Mouse (Mus musculus): ENCODE measurements around the gene Zbtb16. TPM values are rescaled to one million over a fixed set of nuclear protein-coding genes. Genes with fewer than 3 reads are reported as not detected.
A peak's percentile ranks its signal among the peaks of the same experiment; 100 is the strongest.

Zbtb16 gene
- polyA plus RNA-seq, 1 experiment from 2014 or later, result 6.0 TPM

DNA sequence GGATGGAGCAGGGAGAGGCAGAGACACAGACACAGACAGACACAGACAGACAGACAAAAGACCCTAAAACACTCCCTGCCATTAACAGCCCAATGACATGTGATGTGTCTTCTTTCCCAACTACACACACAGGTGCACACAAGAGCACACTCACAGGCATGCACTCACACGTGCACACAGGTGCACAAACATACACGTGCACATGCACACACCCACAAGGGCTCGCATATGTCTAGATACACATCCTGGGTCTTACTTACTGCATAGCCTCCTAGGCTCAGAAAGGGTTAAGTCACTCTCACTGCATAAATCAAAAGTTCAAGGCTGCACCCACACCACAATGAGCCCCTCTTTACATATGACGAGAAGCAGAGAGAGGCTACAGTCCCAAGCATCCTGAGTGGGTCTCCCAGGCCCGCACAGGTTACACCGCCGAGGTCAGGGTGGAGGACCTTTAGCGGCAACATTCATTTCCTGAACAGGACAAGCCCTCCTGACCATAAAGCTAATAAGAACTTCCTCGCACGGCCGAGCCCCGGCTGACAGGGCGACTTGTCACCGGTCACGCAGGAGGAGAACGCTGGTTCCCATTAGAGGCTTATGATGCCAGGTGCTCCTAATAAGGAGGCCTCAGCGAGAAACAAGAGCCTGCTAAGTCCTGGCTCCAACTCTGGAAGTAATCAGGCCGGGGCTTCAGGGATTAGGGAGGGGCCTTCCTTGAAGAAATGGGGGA, 13.3 kb downstream of the Zbtb16 start:
- Histone ChIP-seq H3K4me1 (ENCODE audit: control insufficient read depth, insufficient read depth, low read length) (peaks cover 11% of the 10 kb centered on the region; the same call in 1 of the 2 replicates), H3K36me3 (ENCODE audit: control insufficient read depth, insufficient read depth, low read length) (no peaks in the 10 kb centered on the region), H3K9me3 (ENCODE audit: control insufficient read depth, low read length) (no peaks in the 10 kb centered on the region), H3K27ac (replicated peaks; ENCODE audit: low read depth, low read length) (no peak overlapping the region), H3K4me2 (ENCODE audit: low read length) (no peak overlapping the region), H3K9ac (replicated peaks; ENCODE audit: low read length) (no peak overlapping the region), H3K4me3 (replicated peaks; ENCODE audit: low read depth, low read length) (no peak overlapping the region), H3K27me3 (ENCODE audit: control insufficient read depth, insufficient read depth, low read length) (no peaks in the 10 kb centered on the region)
- DNase-seq, result peak; percentile 35
- WGBS, result 29% methylated on average over 18 of the region's 18 CpGs
- ATAC-seq (ENCODE audit: low FRiP score, low TSS enrichment), result no peak

DNA sequence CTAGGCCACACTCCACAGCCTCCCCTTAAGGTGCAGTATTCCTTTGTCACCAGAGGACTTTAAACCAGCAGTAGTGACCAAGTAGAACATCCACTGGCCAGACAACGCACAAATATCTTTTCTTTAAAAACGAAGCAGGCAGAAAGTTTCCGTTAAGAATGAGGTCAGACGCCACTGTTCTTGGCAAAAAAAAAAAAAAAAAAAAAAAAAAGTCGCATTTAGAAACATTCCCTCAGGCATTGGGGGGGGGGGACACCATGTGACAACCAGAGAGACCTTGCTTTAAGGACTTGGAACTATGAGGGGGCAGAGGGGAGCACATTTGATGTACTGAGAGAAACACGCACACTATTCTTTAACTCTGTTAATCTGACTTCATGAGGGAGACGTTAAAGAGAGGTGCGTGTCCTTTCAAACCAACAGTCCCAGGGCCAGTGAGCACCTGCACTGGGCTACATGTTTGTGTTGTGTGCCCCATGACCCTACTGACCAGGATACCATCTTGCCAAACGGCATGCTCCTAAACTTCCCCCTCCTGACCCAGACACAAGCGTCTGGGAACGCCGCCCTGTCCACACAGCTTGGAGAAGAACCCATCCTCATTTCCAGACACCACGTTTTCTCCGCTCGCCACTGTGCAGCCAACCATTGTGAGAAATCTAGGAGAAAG, 14.0 kb downstream of the Zbtb16 start:
- H3K4me2 ChIP-seq (ENCODE audit: low read length), result no peak overlapping the region
- H3K27ac ChIP-seq (replicated peaks; ENCODE audit: low read depth, low read length), result no peak overlapping the region
- no peaks in the 10 kb centered on the region for H3K27me3 ChIP-seq (ENCODE audit: control insufficient read depth, insufficient read depth, low read length)
- no peaks in the 10 kb centered on the region for H3K9me3 ChIP-seq (ENCODE audit: control insufficient read depth, low read length)
- no peak for DNase-seq
- no peaks in the 10 kb centered on the region for H3K36me3 ChIP-seq (ENCODE audit: control insufficient read depth, insufficient read depth, low read length)
- H3K9ac ChIP-seq (replicated peaks; ENCODE audit: low read length), result no peak overlapping the region
- no peak overlapping the region for H3K4me3 ChIP-seq (replicated peaks; ENCODE audit: low read depth, low read length)
- 68% methylated on average over 15 of the region's 15 CpGs for WGBS
- ATAC-seq (ENCODE audit: low FRiP score, low TSS enrichment), result no peak
- peaks cover 11% of the 10 kb centered on the region; the same call in 1 of the 2 replicates for H3K4me1 ChIP-seq (ENCODE audit: control insufficient read depth, insufficient read depth, low read length)

- Histone ChIP-seq H3K9ac (replicated peaks; ENCODE audit: low read length) (no peak overlapping the region), H3K4me1 (ENCODE audit: control insufficient read depth, insufficient read depth, low read length) (peaks cover 11% of the 10 kb centered on the region; the same call in 1 of the 2 replicates), H3K4me2 (ENCODE audit: low read length) (no peak overlapping the region), H3K27ac (replicated peaks; ENCODE audit: low read depth, low read length) (no peak overlapping the region), H3K4me3 (replicated peaks; ENCODE audit: low read depth, low read length) (no peak overlapping the region), H3K9me3 (ENCODE audit: control insufficient read depth, low read length) (no peaks in the 10 kb centered on the region), H3K36me3 (ENCODE audit: control insufficient read depth, insufficient read depth, low read length) (no peaks in the 10 kb centered on the region), H3K27me3 (ENCODE audit: control insufficient read depth, insufficient read depth, low read length) (no peaks in the 10 kb centered on the region)
- no peak for ATAC-seq (ENCODE audit: low FRiP score, low TSS enrichment)
- no peak for DNase-seq
- WGBS, result 88% methylated on average over 9 of the region's 9 CpGs
These were observed 14.6 kb downstream of the Zbtb16 start for GRCm38 (mm10) chr9:48821431-48821830.

- WGBS, result 32% methylated on average over 3 of the region's 3 CpGs
These were observed 15.2 kb downstream of the Zbtb16 start for GRCm38 (mm10) chr9:48820791-48821190.

GRCm38 (mm10) chr9:48819695-48820094, 16.3 kb downstream of the Zbtb16 start:
- Histone ChIP-seq H3K4me3 (replicated peaks; ENCODE audit: low read depth, low read length) (no peak overlapping the region), H3K4me2 (ENCODE audit: low read length) (no peak overlapping the region), H3K9ac (replicated peaks; ENCODE audit: low read length) (no peak overlapping the region), H3K27ac (replicated peaks; ENCODE audit: low read depth, low read length) (no peak overlapping the region), H3K36me3 (ENCODE audit: control insufficient read depth, insufficient read depth, low read length) (no peaks in the 10 kb centered on the region), H3K4me1 (ENCODE audit: control insufficient read depth, insufficient read depth, low read length) (peaks cover 11% of the 10 kb centered on the region; the same call in 1 of the 2 replicates), H3K9me3 (ENCODE audit: control insufficient read depth, low read length) (no peaks in the 10 kb centered on the region), H3K27me3 (ENCODE audit: control insufficient read depth, insufficient read depth, low read length) (no peaks in the 10 kb centered on the region)
- ATAC-seq (ENCODE audit: low FRiP score, low TSS enrichment) (no peak), DNase-seq (no peak)
- WGBS, result 91% methylated on average over 10 of the region's 10 CpGs

More at GRCm38 (mm10) chr9:48820791-48821190, 15.2 kb downstream of the Zbtb16 start:
- DNase-seq (no peak), ATAC-seq (ENCODE audit: low FRiP score, low TSS enrichment) (no peak)
- no peaks in the 10 kb centered on the region for H3K27me3 ChIP-seq (ENCODE audit: control insufficient read depth, insufficient read depth, low read length)
- no peak overlapping the region for H3K9ac ChIP-seq (replicated peaks; ENCODE audit: low read length)
- H3K27ac ChIP-seq (replicated peaks; ENCODE audit: low read depth, low read length), result no peak overlapping the region
- H3K36me3 ChIP-seq (ENCODE audit: control insufficient read depth, insufficient read depth, low read length), result no peaks in the 10 kb centered on the region
- no peak overlapping the region for H3K4me3 ChIP-seq (replicated peaks; ENCODE audit: low read depth, low read length)
- H3K4me2 ChIP-seq (ENCODE audit: low read length), result no peak overlapping the region
- H3K9me3 ChIP-seq (ENCODE audit: control insufficient read depth, low read length), result no peaks in the 10 kb centered on the region
- H3K4me1 ChIP-seq (ENCODE audit: control insufficient read depth, insufficient read depth, low read length), result peaks cover 11% of the 10 kb centered on the region; the same call in 1 of the 2 replicates

DNA sequence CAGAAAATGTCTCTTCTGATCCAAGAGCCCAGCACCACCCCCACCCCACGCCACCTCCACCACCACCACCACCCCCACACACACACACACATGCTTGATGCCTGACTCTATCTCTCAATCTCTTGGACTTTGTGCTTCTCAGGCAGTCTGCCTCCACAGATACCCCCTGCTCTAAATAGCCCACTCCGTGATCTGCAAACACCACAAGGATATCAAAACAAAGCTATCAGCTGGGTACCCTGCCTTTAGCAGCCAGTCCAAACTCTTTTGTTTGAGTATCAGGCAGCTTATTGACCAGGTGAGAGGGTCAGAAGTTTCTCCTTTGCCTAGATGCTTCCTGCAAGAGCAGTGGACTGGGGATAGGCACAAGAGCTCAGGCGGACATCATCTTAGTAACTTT, 16.9 kb downstream of the Zbtb16 start:
- Histone ChIP-seq H3K9ac (replicated peaks; ENCODE audit: low read length) (no peak overlapping the region), H3K9me3 (ENCODE audit: control insufficient read depth, low read length) (no peaks in the 10 kb centered on the region), H3K4me3 (replicated peaks; ENCODE audit: low read depth, low read length) (no peak overlapping the region), H3K27me3 (ENCODE audit: control insufficient read depth, insufficient read depth, low read length) (no peaks in the 10 kb centered on the region), H3K4me2 (ENCODE audit: low read length) (no peak overlapping the region), H3K27ac (replicated peaks; ENCODE audit: low read depth, low read length) (no peak overlapping the region), H3K4me1 (ENCODE audit: control insufficient read depth, insufficient read depth, low read length) (0 out of 2 replicates have a peak, but pooled peaks cover 11% of the 10 kb centered on the region), H3K36me3 (ENCODE audit: control insufficient read depth, insufficient read depth, low read length) (no peaks in the 10 kb centered on the region)
- WGBS, result 85% methylated on average over 3 of the region's 3 CpGs
- ATAC-seq (ENCODE audit: low FRiP score, low TSS enrichment) (no peak), DNase-seq (no peak)

- no peaks in the 10 kb centered on the region for H3K9me3 ChIP-seq (ENCODE audit: control insufficient read depth, low read length)
- WGBS, result 85% methylated on average over 4 of the region's 4 CpGs
- H3K36me3 ChIP-seq (ENCODE audit: control insufficient read depth, insufficient read depth, low read length), result no peaks in the 10 kb centered on the region
- no peak overlapping the region for H3K9ac ChIP-seq (replicated peaks; ENCODE audit: low read length)
- H3K4me1 ChIP-seq (ENCODE audit: control insufficient read depth, insufficient read depth, low read length), result 0 out of 2 replicates have a peak, but pooled peaks cover 4% of the 10 kb centered on the region
- H3K27me3 ChIP-seq (ENCODE audit: control insufficient read depth, insufficient read depth, low read length), result no peaks in the 10 kb centered on the region
- no peak overlapping the region for H3K27ac ChIP-seq (replicated peaks; ENCODE audit: low read depth, low read length)
- ATAC-seq (ENCODE audit: low FRiP score, low TSS enrichment), result no peak
- H3K4me2 ChIP-seq (ENCODE audit: low read length), result no peak overlapping the region
- no peak overlapping the region for H3K4me3 ChIP-seq (replicated peaks; ENCODE audit: low read depth, low read length)
- DNase-seq, result no peak
These were observed 18.1 kb downstream of the Zbtb16 start for GRCm38 (mm10) chr9:48817907-48818306.

GRCm38 (mm10) chr9:48817399-48817793, 18.6 kb downstream of the Zbtb16 start:
- Histone ChIP-seq H3K27ac (replicated peaks; ENCODE audit: low read depth, low read length) (no peak overlapping the region), H3K36me3 (ENCODE audit: control insufficient read depth, insufficient read depth, low read length) (no peaks in the 10 kb centered on the region), H3K4me1 (ENCODE audit: control insufficient read depth, insufficient read depth, low read length) (no peaks in the 10 kb centered on the region), H3K9ac (replicated peaks; ENCODE audit: low read length) (no peak overlapping the region), H3K4me2 (ENCODE audit: low read length) (no peak overlapping the region), H3K27me3 (ENCODE audit: control insufficient read depth, insufficient read depth, low read length) (no peaks in the 10 kb centered on the region), H3K4me3 (replicated peaks; ENCODE audit: low read depth, low read length) (no peak overlapping the region), H3K9me3 (ENCODE audit: control insufficient read depth, low read length) (no peaks in the 10 kb centered on the region)
- ATAC-seq (ENCODE audit: low FRiP score, low TSS enrichment), result no peak
- 87% methylated on average over 7 of the region's 7 CpGs for WGBS
- DNase-seq, result no peak
